Mouse (Mus musculus) B cell, adult 62 days (primary cell): Measurements from ENCODE around the gene Olfr1265. TPM values are rescaled to one million over a fixed set of nuclear protein-coding genes. Genes with fewer than 3 reads are reported as not detected.

Experiments
- total RNA-seq: library from RNA; stranded (reverse); gene quantifications from 4 replicates; pipeline ENCODE4 v1.2.4, GENCODE M21; 2023

Olfr1265 gene
- 0.09 TPM in 1 of 4 replicates, not detected in the others for total RNA-seq

DNA sequence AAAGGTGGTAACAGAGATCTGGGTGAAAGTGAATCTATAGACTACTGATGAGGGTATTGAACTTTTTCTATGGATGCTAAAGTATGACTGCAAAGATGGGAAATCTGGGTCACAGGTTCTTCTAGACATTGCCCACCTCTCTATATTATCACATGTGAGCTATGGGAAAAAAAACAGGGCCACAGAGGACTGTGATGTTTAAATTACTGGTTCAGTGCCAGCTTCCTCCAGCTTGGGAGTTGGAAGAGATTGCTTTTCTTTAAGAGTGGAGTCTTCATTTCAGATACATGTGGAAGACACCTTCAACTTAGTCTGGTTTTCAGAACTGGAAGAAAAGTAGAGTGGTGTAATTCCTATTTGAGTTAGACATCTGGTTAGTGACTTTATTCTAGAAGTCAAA, at the start of gene Olfr1265:
Gene Olfr1265 (plus strand): TSS at position 301 of the 400 bp plus-strand sequence.

DNA sequence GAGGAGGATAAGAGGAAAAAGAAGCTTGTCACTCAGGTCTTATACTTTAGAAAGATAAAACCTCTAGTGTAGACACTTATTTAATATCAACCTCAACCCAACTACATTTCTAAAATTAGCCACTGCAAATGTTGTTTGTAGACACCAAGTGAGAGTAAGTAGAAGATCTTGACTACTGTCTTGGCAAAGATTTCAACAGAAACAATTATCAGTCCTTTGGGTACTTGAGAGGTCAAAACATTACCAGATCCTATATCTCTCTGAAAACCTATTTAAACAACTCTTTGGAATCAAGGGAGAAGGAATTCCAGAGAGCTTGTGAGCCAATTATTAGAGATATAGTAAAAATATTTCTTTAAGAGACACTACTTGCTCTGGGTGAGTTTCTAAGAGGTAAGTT, 44.2 kb upstream of the Olfr1265 start, which contains the start of gene Olfr1261:
Gene Olfr1261 (plus strand): TSS at position 301 of the 400 bp plus-strand sequence.

DNA sequence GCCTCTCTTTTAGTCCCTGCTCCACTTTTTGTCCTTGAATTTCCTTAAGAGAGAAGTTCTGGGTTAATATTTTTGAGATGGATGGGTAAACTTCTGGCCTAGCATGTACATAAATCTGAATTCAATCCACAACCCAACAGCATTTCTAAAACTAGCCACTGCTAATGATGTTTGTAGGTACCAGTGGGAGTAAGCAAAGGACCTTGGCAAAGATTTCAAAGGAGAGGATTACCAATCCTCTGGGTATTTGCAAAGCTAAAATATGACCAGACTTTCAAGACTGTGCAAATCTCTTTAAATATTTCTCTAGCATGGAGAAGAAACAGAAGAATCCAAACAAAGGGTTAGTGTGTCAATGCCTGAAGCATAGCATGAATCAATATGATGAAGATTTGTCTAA, 35.3 kb upstream of the Olfr1265 start, which contains the start of gene Olfr1262:
Gene Olfr1262 (plus strand): TSS at position 301 of the 400 bp plus-strand sequence.

DNA sequence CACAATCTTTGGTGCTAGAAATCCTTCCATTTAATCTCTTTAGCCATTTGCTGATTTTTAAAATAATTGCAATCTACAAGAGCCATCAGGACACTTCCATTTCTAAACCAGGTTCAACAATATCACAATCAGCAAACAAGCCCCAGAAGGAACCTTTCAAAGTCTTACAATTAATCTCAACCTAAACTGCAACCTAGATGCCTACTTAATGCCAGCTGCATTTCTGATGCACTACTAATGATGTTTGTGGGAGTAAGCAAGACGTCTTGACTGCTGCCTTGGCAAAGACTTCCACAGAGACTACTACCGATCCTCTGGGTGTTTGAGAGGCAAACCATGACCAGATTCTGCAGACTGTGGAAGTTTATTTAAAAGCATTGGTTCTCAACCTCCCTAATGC, 23.3 kb upstream of the Olfr1265 start, which contains the start of gene Olfr1263:
Gene Olfr1263 (plus strand): TSS at position 301 of the 400 bp plus-strand sequence.

DNA sequence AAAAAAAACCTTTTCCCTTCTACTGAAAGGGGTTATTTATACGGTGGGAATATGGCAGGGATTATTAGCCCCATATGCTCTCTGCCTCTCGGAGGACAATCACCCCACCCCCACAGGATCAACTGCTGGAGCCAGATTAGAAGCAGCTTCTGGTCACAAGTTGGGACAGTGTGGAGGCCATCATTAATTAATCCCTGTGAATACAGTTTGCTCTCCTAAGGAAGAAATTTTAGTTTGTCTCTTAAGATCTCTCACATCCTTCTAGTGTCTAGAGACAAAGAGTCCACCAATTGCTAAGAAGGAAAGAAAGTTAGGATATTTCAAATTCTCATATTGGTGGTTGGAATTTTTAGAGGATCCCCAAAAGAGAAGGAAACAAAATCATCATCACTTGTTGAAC, 9.7 kb upstream of the Olfr1265 start, which contains the start of gene Olfr1264:
Gene Olfr1264 (minus strand): TSS at position 101 of the 400 bp plus-strand sequence.

DNA sequence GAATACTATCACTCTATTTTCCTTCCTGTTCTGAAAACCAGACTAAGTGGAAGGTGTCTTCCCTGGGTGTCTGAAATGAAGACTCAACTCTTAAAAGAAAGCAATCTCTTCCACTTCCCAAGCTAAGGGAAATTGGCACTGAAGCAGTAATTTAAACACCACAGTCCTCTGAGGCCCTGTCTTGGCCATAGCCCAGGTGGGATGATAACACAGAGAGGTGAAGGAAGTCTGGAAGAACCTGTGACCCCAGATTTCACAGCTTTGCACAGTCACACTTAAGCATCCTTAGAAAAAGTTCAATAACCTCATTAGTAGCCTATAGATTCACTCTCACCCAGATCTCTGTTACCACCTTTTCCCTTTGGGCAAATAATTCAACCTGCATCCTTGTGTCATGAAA, 28.4 kb downstream of the Olfr1265 start, which contains the start of gene Olfr140:
Gene Olfr140 (minus strand): TSS at position 101 of the 400 bp plus-strand sequence.

Other genes starting within 250 kb of the Olfr1265 start
- not detected in 4 replicates for gene Olfr1254, start 241.7 kb upstream of the Olfr1265 start, total RNA-seq
- not detected in 4 replicates for gene Olfr1255, start 223.3 kb upstream of the Olfr1265 start, total RNA-seq
- not detected in 4 replicates for gene Olfr1256, start 193.8 kb upstream of the Olfr1265 start, total RNA-seq
- gene Olfr48, start 187.1 kb upstream of the Olfr1265 start, total RNA-seq: not detected in 4 replicates
- not detected in 4 replicates for gene Olfr1257, start 156.9 kb upstream of the Olfr1265 start, total RNA-seq
- not detected in 4 replicates for gene Olfr1258, start 108.0 kb upstream of the Olfr1265 start, total RNA-seq
- not detected in 4 replicates for gene Olfr1259, start 86.7 kb upstream of the Olfr1265 start, total RNA-seq
- gene Olfr1260, start 61.0 kb upstream of the Olfr1265 start, total RNA-seq: not detected in 4 replicates
- gene Olfr1261, start 44.1 kb upstream of the Olfr1265 start, total RNA-seq: not detected in 4 replicates
- gene Olfr1262, start 35.2 kb upstream of the Olfr1265 start, total RNA-seq: not detected in 4 replicates
- not detected in 4 replicates for gene Olfr1263, start 23.2 kb upstream of the Olfr1265 start, total RNA-seq
- gene Olfr1264, start 9.8 kb upstream of the Olfr1265 start, total RNA-seq: not detected in 4 replicates
- not detected in 4 replicates for gene Olfr140, start 28.3 kb downstream of the Olfr1265 start, total RNA-seq
- not detected in 4 replicates for gene Olfr1269, start 86.1 kb downstream of the Olfr1265 start, total RNA-seq
- gene Olfr32, start 107.0 kb downstream of the Olfr1265 start, total RNA-seq: not detected in 4 replicates
- gene Olfr1270, start 117.8 kb downstream of the Olfr1265 start, total RNA-seq: not detected in 4 replicates
- 0.24 to 0.72 TPM (median 0.38 TPM) in 4 replicates for gene Olfr1506, start 189.2 kb downstream of the Olfr1265 start, total RNA-seq
- gene Olfr142, start 222.3 kb downstream of the Olfr1265 start, total RNA-seq: not detected in 4 replicates
- gene Olfr1271, start 235.7 kb downstream of the Olfr1265 start, total RNA-seq: not detected in 4 replicates